Mouse (Mus musculus): ENCODE results near the gene Srgap1. TPM values are rescaled to one million over a fixed set of nuclear protein-coding genes. Genes with fewer than 3 reads are reported as not detected.

Gene Srgap1
- polyA plus RNA-seq, 1 experiment from 2014 or later: 9.3 TPM

GRCm38 (mm10) chr10:121739548-121740505, 307.3 kb downstream of the Srgap1 start, which contains the start of gene BC048403:
Gene BC048403, plus strand, starts transcription at chr10:121739937.
- H3K4me2 ChIP-seq (ENCODE audit: low read length): peak within 1 kb of the TSS; percentile 98
- no peak within 1 kb of the TSS; a peak in 2 of 4 replicates for H3K27ac ChIP-seq (replicated peaks in 1 of 2; ENCODE audit: control insufficient read depth in 1 of 2, insufficient read depth in 1 of 2, low read depth in 2 of 2, low read length in 2 of 2)
- H3K9ac ChIP-seq (ENCODE audit: low read length): peak within 1 kb of the TSS; percentile 84
- H3K4me3 ChIP-seq (ENCODE audit: control insufficient read depth in 1 of 2, insufficient read depth in 1 of 2, low read depth in 1 of 2, low read length in 2 of 2): peak within 1 kb of the TSS; percentile 60 to 83
- peaks cover 0 to 4% of the 10 kb centered on the region in 2 experiments; a peak in 2 of 4 replicates for H3K4me1 ChIP-seq (ENCODE audit: control insufficient read depth in 2 of 2, insufficient read depth in 2 of 2, low read length in 2 of 2)
- no peaks in the 10 kb centered on the region for H3K36me3 ChIP-seq (ENCODE audit: control insufficient read depth, insufficient read depth, low read length)
- 1% methylated on average over 57 of the region's 68 CpGs for WGBS
- H3K9me3 ChIP-seq (ENCODE audit: control insufficient read depth, low read length): no peaks in the 10 kb centered on the region
- H3K27me3 ChIP-seq (ENCODE audit: control insufficient read depth, insufficient read depth, low read length): no peaks in the 10 kb centered on the region
- peak; percentile 82 for ATAC-seq (ENCODE audit: insufficient number of reproducible peaks, insufficient read depth, low FRiP score, low read depth)

DNA sequence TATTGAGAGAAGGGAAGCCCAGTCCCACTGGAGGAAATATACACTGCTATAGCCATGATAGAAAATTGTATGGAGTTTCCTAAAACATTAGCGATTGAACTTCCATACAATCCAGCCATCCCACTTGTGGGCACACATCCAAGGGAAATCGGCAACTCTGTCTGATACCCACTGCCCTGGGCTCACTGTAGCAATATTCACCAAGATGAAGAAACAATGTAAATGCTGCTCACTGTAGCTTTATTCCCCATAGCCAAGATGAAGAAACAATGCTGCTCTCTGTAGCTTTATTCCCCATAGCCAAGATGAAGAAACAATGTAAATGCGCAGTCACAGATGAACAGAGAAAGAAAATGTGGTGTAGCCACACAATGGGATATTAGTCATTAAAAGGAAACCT, 309.9 kb downstream of the Srgap1 start:
- H3K27ac ChIP-seq (replicated peaks in 1 of 2; ENCODE audit: control insufficient read depth in 1 of 2, insufficient read depth in 1 of 2, low read depth in 2 of 2, low read length in 2 of 2): no peak overlapping the region
- no peak for ATAC-seq (ENCODE audit: insufficient number of reproducible peaks, insufficient read depth, low FRiP score, low read depth)
- no peak overlapping the region for H3K9ac ChIP-seq (ENCODE audit: low read length)
- H3K4me3 ChIP-seq (ENCODE audit: control insufficient read depth in 1 of 2, insufficient read depth in 1 of 2, low read depth in 1 of 2, low read length in 2 of 2): no peak overlapping the region
- H3K36me3 ChIP-seq (ENCODE audit: control insufficient read depth, insufficient read depth, low read length): no peaks in the 10 kb centered on the region
- no peak overlapping the region for H3K4me2 ChIP-seq (ENCODE audit: low read length)
- no peaks in the 10 kb centered on the region for H3K27me3 ChIP-seq (ENCODE audit: control insufficient read depth, insufficient read depth, low read length)
- 82% methylated on average over 3 of the region's 3 CpGs for WGBS
- H3K9me3 ChIP-seq (ENCODE audit: control insufficient read depth, low read length): no peaks in the 10 kb centered on the region
- H3K4me1 ChIP-seq (ENCODE audit: control insufficient read depth in 2 of 2, insufficient read depth in 2 of 2, low read length in 2 of 2): peaks cover 0 to 4% of the 10 kb centered on the region in 2 experiments; a peak in 2 of 4 replicates

DNA sequence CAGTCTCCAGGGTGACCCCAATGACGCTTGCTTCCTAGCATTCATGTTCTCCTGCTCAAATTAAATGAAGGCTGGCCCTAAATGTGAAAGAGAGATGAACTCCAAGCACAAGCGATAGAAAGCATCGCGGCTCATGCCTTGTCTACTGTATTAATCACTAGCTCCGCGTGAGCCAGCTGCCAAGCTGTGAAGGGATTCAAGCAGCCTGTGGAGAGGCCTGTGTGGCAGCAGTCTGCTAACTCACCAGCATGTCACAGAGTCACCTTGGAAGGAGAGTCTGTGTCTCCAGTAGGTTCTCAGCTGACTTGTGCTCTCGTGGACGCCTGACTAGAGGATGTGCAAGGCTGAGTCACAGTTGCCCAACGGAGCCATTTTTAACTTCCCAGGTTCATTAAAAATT, 314.6 kb downstream of the Srgap1 start:
- Histone ChIP-seq H3K4me1 (ENCODE audit: control insufficient read depth in 2 of 2, insufficient read depth in 2 of 2, low read length in 2 of 2) (no peaks in the 10 kb centered on the region), H3K4me2 (ENCODE audit: low read length) (no peak overlapping the region), H3K4me3 (ENCODE audit: control insufficient read depth in 1 of 2, insufficient read depth in 1 of 2, low read depth in 1 of 2, low read length in 2 of 2) (no peak overlapping the region), H3K27ac (replicated peaks in 1 of 2; ENCODE audit: control insufficient read depth in 1 of 2, insufficient read depth in 1 of 2, low read depth in 2 of 2, low read length in 2 of 2) (no peak overlapping the region), H3K9ac (ENCODE audit: low read length) (no peak overlapping the region), H3K36me3 (ENCODE audit: control insufficient read depth, insufficient read depth, low read length) (no peaks in the 10 kb centered on the region), H3K27me3 (ENCODE audit: control insufficient read depth, insufficient read depth, low read length) (no peaks in the 10 kb centered on the region), H3K9me3 (ENCODE audit: control insufficient read depth, low read length) (no peaks in the 10 kb centered on the region)
- WGBS: 89% methylated on average over 9 of the region's 9 CpGs
- ATAC-seq (ENCODE audit: insufficient number of reproducible peaks, insufficient read depth, low FRiP score, low read depth): no peak

DNA sequence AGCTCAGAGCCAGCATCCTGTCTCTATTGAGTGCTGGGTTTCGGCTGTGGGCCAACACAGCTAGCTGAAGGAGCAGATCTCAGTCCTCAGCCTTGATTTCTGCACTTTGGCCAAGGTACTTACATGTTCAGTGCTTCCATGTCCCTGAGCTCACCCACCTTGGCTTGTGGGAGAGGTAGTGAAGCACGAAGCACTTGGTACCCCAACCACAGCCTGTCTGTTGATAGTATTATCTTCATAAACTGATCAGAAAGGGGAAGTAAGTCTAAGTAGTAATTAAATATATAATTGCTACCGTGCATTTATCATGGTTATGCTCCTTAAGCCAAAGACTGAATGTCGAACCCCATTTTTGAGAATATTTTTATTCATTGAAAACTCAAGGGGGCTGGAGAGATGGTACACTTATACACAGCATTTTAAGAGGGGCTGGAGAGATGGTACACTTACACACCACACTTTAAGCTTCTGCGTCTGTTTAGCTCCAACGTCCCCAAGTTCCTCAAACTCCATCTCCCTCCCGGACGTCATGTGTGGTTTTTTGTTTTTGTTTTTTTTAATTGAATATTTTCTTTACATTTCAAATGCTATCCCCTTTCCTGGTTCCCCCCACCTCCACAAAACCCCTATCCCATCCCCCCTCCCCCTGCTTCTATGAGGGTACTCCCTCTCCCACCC, 315.9 kb downstream of the Srgap1 start:
- WGBS: 89% methylated on average over 8 of the region's 8 CpGs
- Histone ChIP-seq H3K9ac (ENCODE audit: low read length) (no peak overlapping the region), H3K27me3 (ENCODE audit: control insufficient read depth, insufficient read depth, low read length) (no peaks in the 10 kb centered on the region), H3K4me1 (ENCODE audit: control insufficient read depth in 2 of 2, insufficient read depth in 2 of 2, low read length in 2 of 2) (no peaks in the 10 kb centered on the region), H3K4me2 (ENCODE audit: low read length) (no peak overlapping the region), H3K27ac (replicated peaks in 1 of 2; ENCODE audit: control insufficient read depth in 1 of 2, insufficient read depth in 1 of 2, low read depth in 2 of 2, low read length in 2 of 2) (no peak overlapping the region), H3K4me3 (ENCODE audit: control insufficient read depth in 1 of 2, insufficient read depth in 1 of 2, low read depth in 1 of 2, low read length in 2 of 2) (no peak overlapping the region), H3K36me3 (ENCODE audit: control insufficient read depth, insufficient read depth, low read length) (no peaks in the 10 kb centered on the region), H3K9me3 (ENCODE audit: control insufficient read depth, low read length) (no peaks in the 10 kb centered on the region)
- no peak for ATAC-seq (ENCODE audit: insufficient number of reproducible peaks, insufficient read depth, low FRiP score, low read depth)

Other genes with a start within 250 kb of the Srgap1 start
- gene Rxylt1, start 50.1 kb upstream of the Srgap1 start, polyA plus RNA-seq (2014; fragmentation: Nextera tagmentation; extraction: Ambion mirVana): 43.6 and 52.5 TPM in 2 replicates

Measured in heart, embryonic 14.5 days (tissue).